Comparison of ENCODE assay signal across 16 mouse cellular contexts in genomic region chr2:166417628-166418027, GRCm38 (mm10).
DNase-seq lines count a peak whose midpoint lies in the region; ATAC-seq lines count a peak whose summit lies in the region.
"Had no signal": no experiment of that assay in that cellular context is flagged by ENCODE, and none has a peak within 500 bp of the region (broad histone marks: within the 10 kb centered on the region; RNA-seq: fewer than 3 reads in every experiment).

No protein-coding gene starts in this region.

- H3K36me3 ChIP-seq in kidney, embryonic 14.5 days (ENCODE audit: control insufficient read depth, insufficient read depth, low read length), result no peaks in the 10 kb centered on the region
- H3K36me3 ChIP-seq in hindbrain, embryonic 10.5 days, result no peaks in the 10 kb centered on the region
- H3K36me3 ChIP-seq: embryonic facial prominence, embryonic 12.5 days; heart, embryonic 10.5 days; limb, embryonic 13.5 days had no signal

- no peaks in the 10 kb centered on the region for H3K27me3 ChIP-seq in kidney, embryonic 14.5 days (ENCODE audit: control insufficient read depth, insufficient read depth, low read length)
- peaks cover 19% of the 10 kb centered on the region; the same call in 1 of the 2 replicates for H3K27me3 ChIP-seq in hindbrain, embryonic 10.5 days (ENCODE audit: insufficient read depth, poor library complexity, severe bottlenecking)
- H3K27me3 ChIP-seq: embryonic facial prominence, embryonic 12.5 days; limb, embryonic 13.5 days had no signal

- no peak for ATAC-seq in CD4-positive, CD25-positive, alpha-beta regulatory T cell, adult 4 months
- no peak for ATAC-seq in kidney, embryonic 14.5 days (ENCODE audit: low FRiP score, low TSS enrichment)
- ATAC-seq: inflammation-experienced regulatory T-cells, adult 6 months had no signal

- no peak overlapping the region for H3K9ac ChIP-seq in kidney, embryonic 14.5 days (ENCODE audit: low read depth, low read length)
- H3K9ac ChIP-seq: embryonic facial prominence, embryonic 12.5 days; limb, embryonic 13.5 days had no signal

- H3K4me2 ChIP-seq in kidney, embryonic 14.5 days (replicated peaks; ENCODE audit: low read depth, low read length), result no peak overlapping the region
- H3K4me2 ChIP-seq: embryonic facial prominence, embryonic 12.5 days; limb, embryonic 13.5 days had no signal

- peak; percentile 83 to 84 for DNase-seq in frontal cortex, adult 2 months (ENCODE audit: extremely low spot score in 1 of 2, low spot score in 1 of 2)
- peak; percentile 79 to 81 for DNase-seq in layer of hippocampus, adult 8-10 months (ENCODE audit: low spot score in 2 of 2)
- peak; percentile 58 to 71 for DNase-seq in left cerebral cortex, postnatal 10 days (ENCODE audit: extremely low spot score in 1 of 2, low spot score in 2 of 2)
- peak; percentile 91 for DNase-seq in telencephalon, adult 2 months (ENCODE audit: low read depth, low spot score)
- DNase-seq in hindbrain, embryonic 10.5 days (ENCODE audit: low spot score), result no peak
- DNase-seq: adrenal gland, postnatal 14 days; cerebellum, postnatal 25 days; heart, postnatal 36 days; midbrain, embryonic 14.5 days had no signal

- intact Hi-C loops in left cerebral cortex, postnatal 10 days (cut with DNase I), result no loop called here

- H3K9me3 ChIP-seq in kidney, embryonic 14.5 days (ENCODE audit: control insufficient read depth, low read length), result no peaks in the 10 kb centered on the region
- no peaks in the 10 kb centered on the region for H3K9me3 ChIP-seq in hindbrain, embryonic 10.5 days
- H3K9me3 ChIP-seq: embryonic facial prominence, embryonic 12.5 days; heart, embryonic 10.5 days; limb, embryonic 13.5 days had no signal

- no peak overlapping the region for H3K4me3 ChIP-seq in kidney, embryonic 14.5 days (ENCODE audit: low read length)
- H3K4me3 ChIP-seq in hindbrain, embryonic 10.5 days, result no peak overlapping the region
- H3K4me3 ChIP-seq: embryonic facial prominence, embryonic 12.5 days; heart, embryonic 10.5 days; limb, embryonic 13.5 days had no signal

- H3K27ac ChIP-seq in kidney, embryonic 14.5 days (ENCODE audit: low read depth, low read length), result no peak overlapping the region
- no peak overlapping the region for H3K27ac ChIP-seq in hindbrain, embryonic 10.5 days
- H3K27ac ChIP-seq: embryonic facial prominence, embryonic 12.5 days; heart, embryonic 10.5 days; limb, embryonic 13.5 days; macrophage had no signal

- WGBS in kidney, embryonic 14.5 days, result 91% methylated on average over 10 of the region's 10 CpGs
- 92% methylated on average over 10 of the region's 10 CpGs for WGBS in hindbrain, embryonic 10.5 days

- H3K4me1 ChIP-seq in kidney, embryonic 14.5 days (ENCODE audit: control insufficient read depth, insufficient read depth, low read length), result no peaks in the 10 kb centered on the region; the same call in 1 of the 2 replicates
- peaks cover 60% of the 10 kb centered on the region for H3K4me1 ChIP-seq in hindbrain, embryonic 10.5 days (replicated peaks)
